Mouse (Mus musculus): Measurements from ENCODE around the gene Clec16a.
A peak's percentile ranks its signal among the peaks of the same experiment; 100 is the strongest.

The Clec16a gene

GRCm38 (mm10) chr16:10689748-10690318, 144.7 kb downstream of the Clec16a start:
- DNase-seq: peak; percentile 48 to 60

- DNase-seq: no peak
Observed at GRCm38 (mm10) chr16:10690442-10690841, 145.3 kb downstream of the Clec16a start.

- no peak for DNase-seq
Observed at GRCm38 (mm10) chr16:10691705-10692104, 146.6 kb downstream of the Clec16a start.

- DNase-seq: no peak
Observed at GRCm38 (mm10) chr16:10692848-10693247, 147.7 kb downstream of the Clec16a start.

GRCm38 (mm10) chr16:10693424-10693823, 148.3 kb downstream of the Clec16a start:
- DNase-seq: no peak

GRCm38 (mm10) chr16:10694414-10694851, 149.3 kb downstream of the Clec16a start:
- peak; percentile 43 to 54 for DNase-seq

GRCm38 (mm10) chr16:10697861-10698659, 152.9 kb downstream of the Clec16a start:
- no peak for DNase-seq

GRCm38 (mm10) chr16:10699316-10699715, 154.2 kb downstream of the Clec16a start:
- no peak for DNase-seq

- DNase-seq: no peak
Observed at GRCm38 (mm10) chr16:10700160-10700559, 155.0 kb downstream of the Clec16a start.

GRCm38 (mm10) chr16:10702399-10702798, 157.3 kb downstream of the Clec16a start:
- no peak for DNase-seq

GRCm38 (mm10) chr16:10703932-10704331, 158.8 kb downstream of the Clec16a start:
- no peak for DNase-seq

GRCm38 (mm10) chr16:10705396-10705795, 160.3 kb downstream of the Clec16a start:
- no peak for DNase-seq

- no peak for DNase-seq
Observed at GRCm38 (mm10) chr16:10711524-10711923, 166.4 kb downstream of the Clec16a start.

- peak; percentile 41 to 51 for DNase-seq
Observed at GRCm38 (mm10) chr16:10713041-10713440, 167.9 kb downstream of the Clec16a start.

GRCm38 (mm10) chr16:10713441-10714239, 168.5 kb downstream of the Clec16a start:
- peak; percentile 75 to 83 for DNase-seq

GRCm38 (mm10) chr16:10715211-10715610, 170.1 kb downstream of the Clec16a start:
- no peak for DNase-seq

GRCm38 (mm10) chr16:10715632-10716031, 170.5 kb downstream of the Clec16a start:
- DNase-seq: no peak

GRCm38 (mm10) chr16:10716696-10717095, 171.6 kb downstream of the Clec16a start:
- DNase-seq: peak; percentile 86 to 90

GRCm38 (mm10) chr16:10719971-10720370, 174.8 kb downstream of the Clec16a start:
- DNase-seq: peak; percentile 89 to 95

- DNase-seq: peak in 1 of 2 experiments; percentile 52
Observed at GRCm38 (mm10) chr16:10722882-10723544, 177.9 kb downstream of the Clec16a start.

GRCm38 (mm10) chr16:10723816-10724647, 178.9 kb downstream of the Clec16a start:
- DNase-seq: peak; percentile 54 to 66

- DNase-seq: no peak
Observed at GRCm38 (mm10) chr16:10725156-10725555, 180.0 kb downstream of the Clec16a start.

All from cerebellum, postnatal 10 days (tissue).